Mouse (Mus musculus) stomach, embryonic 16.5 days (tissue): ENCODE data around the gene Rasgrp3. TPM values are rescaled to one million over a fixed set of nuclear protein-coding genes. Genes with fewer than 3 reads are reported as not detected.

Experiments
- ATAC-seq: fragments of 200-750 bp; cut with Nextera tagmentation; 2 replicates; pipeline ENCODE4 v1.8.0; 2017; ENCODE audit warnings: moderate number of reproducible peaks, moderate TSS enrichment; ENCODE audit not compliant: insufficient read depth, low FRiP score
- H3K27ac ChIP-seq: fragments of 300-500 bp; sonication (generic); 2 replicates; pipeline ENCODE4 v1.5.1; 2014; ENCODE audit warnings: low read length
- H3K27me3 ChIP-seq: fragments of 300-500 bp; sonication (generic); 2 replicates; pipeline ENCODE4 v1.6.1; 2014; ENCODE audit warnings: low read length, control low read depth, mixed read lengths; ENCODE audit not compliant: control insufficient read depth, insufficient read depth
- H3K36me3 ChIP-seq: fragments of 300-500 bp; sonication (generic); 2 replicates; pipeline ENCODE4 v1.6.1; 2014; ENCODE audit warnings: low read length; ENCODE audit not compliant: control insufficient read depth, insufficient read depth
- H3K4me1 ChIP-seq: fragments of 300-500 bp; sonication (generic); 2 replicates; pipeline ENCODE4 v1.6.1; 2014; ENCODE audit warnings: low read length, control low read depth, mixed read lengths; ENCODE audit not compliant: control insufficient read depth, insufficient read depth
- H3K4me2 ChIP-seq: fragments of 300-500 bp; sonication (generic); 2 replicates; pipeline ENCODE4 v1.6.1; 2014; ENCODE audit warnings: low read depth, low read length, mixed read lengths
- H3K4me3 ChIP-seq: fragments of 300-500 bp; sonication (generic); replicated peaks from 2 replicates; pipeline ENCODE4 v1.5.1; 2014; ENCODE audit warnings: mild to moderate bottlenecking, low read length
- H3K9ac ChIP-seq: fragments of 300-500 bp; sonication (generic); 2 replicates; pipeline ENCODE4 v1.6.1; 2014; ENCODE audit warnings: low read length
- H3K9me3 ChIP-seq: fragments of 300-500 bp; sonication (generic); replicated peaks from 2 replicates; pipeline ENCODE4 v1.6.1; 2016; ENCODE audit warnings: low read length, control low read depth; ENCODE audit not compliant: control insufficient read depth
- WGBS: fragments of 180-500 bp; shearing (Covaris S2); extraction: QIAGEN DNeasy Blood & Tissue Kit; methylation state at CpG from one replicate; pipeline ENCODE4 v1.1.7; 2014; 5-methylcytosine and 5-hydroxymethylcytosine counted together
- polyA plus RNA-seq: library from polyadenylated mRNA; unstranded; fragments of >200 nt; fragmentation: Nextera tagmentation; extraction: Ambion mirVana; gene quantifications from 2 replicates; pipeline ENCODE4 v1.2.1, GENCODE M21; 2015

Rasgrp3 gene
- polyA plus RNA-seq, 1 experiment from 2014 or later: 15.3 TPM

GRCm38 (mm10) chr17:75521236-75521842, 85.6 kb downstream of the Rasgrp3 start:
- no peaks in the 10 kb centered on the region for H3K9me3 ChIP-seq
- no peaks in the 10 kb centered on the region for H3K27me3 ChIP-seq
- H3K36me3 ChIP-seq: no peaks in the 10 kb centered on the region
- no peak for ATAC-seq
- 47% methylated on average over 6 of the region's 6 CpGs for WGBS
- no peaks in the 10 kb centered on the region for H3K4me1 ChIP-seq
- no peak overlapping the region for H3K9ac ChIP-seq
- H3K27ac ChIP-seq: no peak overlapping the region
- H3K4me3 ChIP-seq: no peak overlapping the region
- no peak overlapping the region for H3K4me2 ChIP-seq

GRCm38 (mm10) chr17:75522347-75523065, 86.8 kb downstream of the Rasgrp3 start:
- 21% methylated on average over 9 of the region's 9 CpGs for WGBS
- Histone ChIP-seq H3K9ac (no peak overlapping the region), H3K4me1 (no peaks in the 10 kb centered on the region), H3K27ac (no peak overlapping the region), H3K4me2 (no peak overlapping the region), H3K36me3 (no peaks in the 10 kb centered on the region), H3K4me3 (no peak overlapping the region), H3K9me3 (no peaks in the 10 kb centered on the region), H3K27me3 (no peaks in the 10 kb centered on the region)
- ATAC-seq: no peak

DNA sequence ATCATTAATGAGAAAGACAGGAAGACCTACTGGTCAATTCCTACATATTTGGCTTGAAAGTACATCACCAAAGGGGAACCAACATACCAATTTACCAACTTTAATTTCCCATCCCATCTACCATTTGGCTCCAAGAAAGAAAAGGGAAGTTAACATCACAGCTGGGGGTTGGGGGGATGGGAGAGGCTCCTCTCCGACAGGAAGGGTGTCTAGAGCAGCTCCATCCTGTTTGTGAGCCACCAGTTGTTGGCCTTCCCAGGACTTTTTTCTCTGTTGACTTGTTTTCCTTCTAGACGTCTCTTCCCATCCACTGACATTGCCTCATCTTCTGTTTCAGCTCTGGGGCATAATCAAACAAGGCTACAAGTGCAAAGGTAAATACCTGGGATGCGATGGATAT, 88.1 kb downstream of the Rasgrp3 start:
- 58% methylated on average over 3 of the region's 3 CpGs for WGBS
- H3K27me3 ChIP-seq: no peaks in the 10 kb centered on the region
- no peak overlapping the region for H3K4me3 ChIP-seq
- no peak overlapping the region for H3K27ac ChIP-seq
- H3K36me3 ChIP-seq: no peaks in the 10 kb centered on the region
- H3K9ac ChIP-seq: no peak overlapping the region
- no peak overlapping the region for H3K4me2 ChIP-seq
- no peaks in the 10 kb centered on the region for H3K9me3 ChIP-seq
- ATAC-seq: no peak
- H3K4me1 ChIP-seq: no peaks in the 10 kb centered on the region

GRCm38 (mm10) chr17:75526411-75526810, 90.7 kb downstream of the Rasgrp3 start:
- Histone ChIP-seq H3K27me3 (no peaks in the 10 kb centered on the region), H3K9ac (no peak overlapping the region), H3K4me2 (no peak overlapping the region), H3K9me3 (no peaks in the 10 kb centered on the region), H3K27ac (no peak overlapping the region), H3K4me1 (no peaks in the 10 kb centered on the region), H3K4me3 (no peak overlapping the region), H3K36me3 (no peaks in the 10 kb centered on the region; the same call in 1 of the 2 replicates)
- ATAC-seq: no peak
- 91% methylated on average over 1 of the region's 1 CpGs for WGBS

DNA sequence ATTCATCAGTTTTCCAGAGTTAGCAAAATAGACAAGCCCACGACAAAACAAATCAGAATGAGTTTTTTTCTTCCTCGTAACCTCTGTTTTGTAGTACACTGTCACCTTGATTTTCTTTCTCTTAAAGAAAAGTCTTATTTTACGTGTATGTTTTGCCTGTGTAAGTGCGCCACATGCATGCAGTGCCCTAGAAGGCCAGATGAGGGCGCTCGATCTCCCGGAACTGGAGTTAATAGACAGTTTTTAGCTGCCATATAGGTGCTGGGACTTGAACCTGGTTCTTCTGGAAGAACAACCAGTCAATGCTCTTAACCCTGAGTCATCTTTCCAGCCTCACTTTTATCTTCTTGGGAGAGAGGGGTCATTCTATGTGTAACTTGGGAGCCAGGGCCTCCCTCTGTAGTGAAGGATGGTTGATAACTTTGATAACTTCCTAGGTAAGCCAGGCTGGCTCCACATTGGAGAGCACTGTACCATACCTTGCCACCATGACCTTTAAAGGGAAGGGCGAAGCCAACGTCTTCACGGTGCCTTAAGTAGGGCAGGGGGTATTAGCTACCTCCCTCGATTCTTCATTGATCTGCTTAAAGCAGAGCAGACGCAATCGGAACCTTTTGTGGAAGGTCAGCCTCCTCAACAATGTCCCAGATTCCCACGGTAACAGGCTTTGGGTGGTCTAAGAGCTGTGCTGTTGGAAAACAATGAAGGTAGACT, 93.7 kb downstream of the Rasgrp3 start:
- no peak overlapping the region for H3K4me3 ChIP-seq
- 93% methylated on average over 14 of the region's 14 CpGs for WGBS
- no peak overlapping the region for H3K4me2 ChIP-seq
- H3K27me3 ChIP-seq: no peaks in the 10 kb centered on the region
- H3K36me3 ChIP-seq: no peaks in the 10 kb centered on the region; the same call in 1 of the 2 replicates
- H3K9ac ChIP-seq: no peak overlapping the region
- H3K9me3 ChIP-seq: no peaks in the 10 kb centered on the region
- no peak overlapping the region for H3K27ac ChIP-seq
- no peak for ATAC-seq
- H3K4me1 ChIP-seq: no peaks in the 10 kb centered on the region

GRCm38 (mm10) chr17:75532469-75532986, 96.8 kb downstream of the Rasgrp3 start:
- no peaks in the 10 kb centered on the region for H3K27me3 ChIP-seq
- no peaks in the 10 kb centered on the region for H3K4me1 ChIP-seq
- no peak overlapping the region for H3K4me2 ChIP-seq
- WGBS: 89% methylated on average over 6 of the region's 6 CpGs
- no peak overlapping the region for H3K9ac ChIP-seq
- H3K4me3 ChIP-seq: no peak overlapping the region
- H3K36me3 ChIP-seq: no peaks in the 10 kb centered on the region; the same call in 1 of the 2 replicates
- no peak overlapping the region for H3K27ac ChIP-seq
- no peaks in the 10 kb centered on the region for H3K9me3 ChIP-seq
- ATAC-seq: no peak

DNA sequence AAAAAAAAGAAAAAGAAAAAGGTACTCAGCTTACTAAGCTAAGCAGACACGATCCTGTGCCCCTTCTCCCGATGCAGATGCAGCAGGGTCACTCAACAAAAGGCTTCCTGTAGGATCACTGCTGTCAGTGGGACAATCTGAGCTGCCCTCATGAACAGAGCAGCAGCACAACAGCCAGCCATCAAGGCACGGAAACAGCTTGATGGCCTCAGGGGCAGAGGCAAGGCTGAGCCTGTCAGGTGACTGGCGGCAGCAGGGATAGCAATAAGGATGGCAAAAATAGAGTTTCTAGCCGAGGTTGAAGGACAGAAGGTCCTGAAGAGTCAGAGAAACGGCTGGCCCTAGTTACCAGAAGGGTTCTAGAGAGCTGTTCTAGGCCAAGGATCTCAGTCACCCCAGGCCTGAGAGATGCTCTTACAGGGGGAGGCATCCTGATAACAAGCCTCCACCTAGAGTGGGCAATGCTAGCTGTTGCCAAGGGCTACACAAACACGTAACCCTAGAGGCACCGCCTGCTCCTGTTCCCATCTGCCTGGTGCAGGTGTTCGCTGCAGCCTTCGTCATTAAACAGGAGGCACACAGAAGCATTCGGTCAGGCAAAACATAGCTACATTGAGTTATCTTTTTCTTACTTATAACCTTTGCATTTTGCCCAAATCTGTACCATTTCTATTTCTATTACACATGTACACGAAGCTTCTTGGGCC, 98.8 kb downstream of the Rasgrp3 start:
- no peak overlapping the region for H3K27ac ChIP-seq
- no peak overlapping the region for H3K9ac ChIP-seq
- H3K9me3 ChIP-seq: no peaks in the 10 kb centered on the region
- H3K4me1 ChIP-seq: 0 out of 2 replicates have a peak, but pooled peaks cover 3% of the 10 kb centered on the region
- no peaks in the 10 kb centered on the region; the same call in 1 of the 2 replicates for H3K36me3 ChIP-seq
- H3K4me3 ChIP-seq: no peak overlapping the region
- no peaks in the 10 kb centered on the region for H3K27me3 ChIP-seq
- no peak overlapping the region for H3K4me2 ChIP-seq
- no peak for ATAC-seq
- 63% methylated on average over 12 of the region's 12 CpGs for WGBS

- Histone ChIP-seq H3K4me1 (0 out of 2 replicates have a peak, but pooled peaks cover 3% of the 10 kb centered on the region), H3K27ac (no peak overlapping the region), H3K4me2 (no peak overlapping the region), H3K9me3 (no peaks in the 10 kb centered on the region), H3K9ac (no peak overlapping the region), H3K36me3 (no peaks in the 10 kb centered on the region), H3K27me3 (no peaks in the 10 kb centered on the region), H3K4me3 (no peak overlapping the region)
- 86% methylated on average over 4 of the region's 4 CpGs for WGBS
- no peak for ATAC-seq
Observed at GRCm38 (mm10) chr17:75535612-75536011, 99.9 kb downstream of the Rasgrp3 start.
